Mouse (Mus musculus) midbrain, embryonic 16.5 days (tissue): Measurements from ENCODE around the gene Glb1. TPM values are rescaled to one million over a fixed set of nuclear protein-coding genes. Genes with fewer than 3 reads are reported as not detected.

Source experiments
- ATAC-seq: fragments of 200-750 bp; cut with Nextera tagmentation; 2 replicates; pipeline ENCODE4 v1.8.0; 2017; ENCODE audit warnings: moderate TSS enrichment
- H3K27ac ChIP-seq: fragments of 300-500 bp; sonication (generic); 2 replicates; pipeline ENCODE4 v1.5.1; 2014; ENCODE audit warnings: mild to moderate bottlenecking, low read length, mixed read lengths
- H3K27me3 ChIP-seq: fragments of 300-500 bp; sonication (generic); 2 replicates; pipeline ENCODE4 v1.6.1; 2014; ENCODE audit warnings: low read depth, low read length, mixed read lengths; ENCODE audit not compliant: control insufficient read depth, insufficient read depth
- H3K36me3 ChIP-seq: fragments of 300-500 bp; sonication (generic); 2 replicates; pipeline ENCODE4 v1.6.1; 2014; ENCODE audit warnings: mild to moderate bottlenecking, low read length, moderate library complexity, mixed read lengths; ENCODE audit not compliant: control insufficient read depth, insufficient read depth
- H3K4me1 ChIP-seq: fragments of 300-500 bp; sonication (generic); 2 replicates; pipeline ENCODE4 v1.6.1; 2014; ENCODE audit warnings: mild to moderate bottlenecking, low read length, mixed read lengths; ENCODE audit not compliant: control insufficient read depth, insufficient read depth
- H3K4me2 ChIP-seq: fragments of 300-500 bp; sonication (generic); 2 replicates; pipeline ENCODE4 v1.6.1; 2014; ENCODE audit warnings: mild to moderate bottlenecking, low read length, mixed read lengths
- H3K4me3 ChIP-seq: fragments of 300-500 bp; sonication (generic); 2 replicates; pipeline ENCODE4 v1.5.1; 2014; ENCODE audit warnings: low read depth, mild to moderate bottlenecking, low read length, moderate library complexity, mixed read lengths
- H3K9ac ChIP-seq: fragments of 300-500 bp; sonication (generic); 2 replicates; pipeline ENCODE4 v1.6.1; 2014; ENCODE audit warnings: low read depth, low read length, mixed read lengths
- H3K9me3 ChIP-seq: fragments of 300-500 bp; sonication (generic); replicated peaks from 2 replicates; pipeline ENCODE4 v1.6.1; 2014; ENCODE audit warnings: mild to moderate bottlenecking, low read length, mixed read lengths; ENCODE audit not compliant: control insufficient read depth, poor library complexity, severe bottlenecking
- WGBS: fragments of 180-500 bp; shearing (Covaris S2); extraction: QIAGEN DNeasy Blood & Tissue Kit; methylation state at CpG from one replicate; pipeline ENCODE4 v1.1.7; 2014; 5-methylcytosine and 5-hydroxymethylcytosine counted together
- polyA plus RNA-seq: library from polyadenylated mRNA; unstranded; fragments of >200 nt; fragmentation: Nextera tagmentation; extraction: Ambion mirVana; gene quantifications from 2 replicates; pipeline ENCODE4 v1.2.1, GENCODE M21; 2015

The Glb1 gene
- polyA plus RNA-seq, 1 experiment from 2014 or later, result 30.5 TPM

DNA sequence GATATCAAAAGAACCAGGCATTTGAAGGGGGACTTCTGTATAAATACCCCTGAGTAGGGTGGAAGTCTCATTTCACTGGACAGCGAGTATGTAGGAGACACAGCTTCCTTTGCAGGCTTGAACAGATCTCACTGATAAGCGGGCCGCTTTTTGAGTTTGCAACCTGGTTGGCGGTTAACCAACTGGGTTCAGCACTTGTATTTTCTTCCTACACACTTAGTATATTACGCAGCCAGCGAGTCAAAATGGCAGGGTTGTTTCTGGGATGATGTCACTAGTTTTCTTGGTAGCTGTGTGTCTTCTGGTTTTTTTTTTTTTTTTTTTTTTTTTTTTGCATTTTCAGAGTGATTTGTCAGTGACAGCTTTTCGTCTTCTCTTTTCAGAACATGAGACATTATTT lies 20.9 kb downstream of the Glb1 start:
- H3K9me3 ChIP-seq, result no peaks in the 10 kb centered on the region
- no peak overlapping the region for H3K4me2 ChIP-seq
- ATAC-seq, result no peak
- no peaks in the 10 kb centered on the region; the same call in 1 of the 2 replicates for H3K36me3 ChIP-seq
- WGBS, result 94% methylated on average over 7 of the region's 7 CpGs
- H3K4me3 ChIP-seq, result no peak overlapping the region
- no peak overlapping the region for H3K27ac ChIP-seq
- no peaks in the 10 kb centered on the region for H3K4me1 ChIP-seq
- no peak overlapping the region for H3K9ac ChIP-seq
- no peaks in the 10 kb centered on the region for H3K27me3 ChIP-seq

DNA sequence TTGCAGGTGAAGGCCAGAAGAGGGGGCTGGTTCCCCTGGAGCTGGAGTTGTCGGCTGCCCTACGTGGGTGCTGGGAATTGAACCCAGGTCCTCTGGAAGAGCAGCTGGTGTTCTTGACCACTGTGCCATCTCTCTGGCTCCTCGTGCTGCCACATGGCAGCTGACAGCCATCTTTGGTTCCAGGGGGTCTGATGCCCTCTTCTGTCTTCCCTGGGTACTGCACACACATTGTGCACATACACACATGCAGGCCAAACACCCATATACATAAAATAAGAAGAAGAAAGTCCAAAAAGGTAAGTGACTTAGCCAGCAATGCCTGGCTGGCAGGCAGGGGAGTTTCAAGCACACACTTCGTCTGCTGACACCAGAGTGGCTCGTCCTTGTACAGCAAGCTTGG lies 24.7 kb downstream of the Glb1 start:
- H3K9ac ChIP-seq, result no peak overlapping the region
- H3K4me1 ChIP-seq, result no peaks in the 10 kb centered on the region
- no peak overlapping the region for H3K4me3 ChIP-seq
- no peaks in the 10 kb centered on the region for H3K9me3 ChIP-seq
- H3K27ac ChIP-seq, result no peak overlapping the region
- no peaks in the 10 kb centered on the region for H3K27me3 ChIP-seq
- no peak for ATAC-seq
- H3K36me3 ChIP-seq, result peaks cover 4% of the 10 kb centered on the region; the same call in 1 of the 2 replicates
- 95% methylated on average over 5 of the region's 5 CpGs for WGBS
- H3K4me2 ChIP-seq, result no peak overlapping the region

DNA sequence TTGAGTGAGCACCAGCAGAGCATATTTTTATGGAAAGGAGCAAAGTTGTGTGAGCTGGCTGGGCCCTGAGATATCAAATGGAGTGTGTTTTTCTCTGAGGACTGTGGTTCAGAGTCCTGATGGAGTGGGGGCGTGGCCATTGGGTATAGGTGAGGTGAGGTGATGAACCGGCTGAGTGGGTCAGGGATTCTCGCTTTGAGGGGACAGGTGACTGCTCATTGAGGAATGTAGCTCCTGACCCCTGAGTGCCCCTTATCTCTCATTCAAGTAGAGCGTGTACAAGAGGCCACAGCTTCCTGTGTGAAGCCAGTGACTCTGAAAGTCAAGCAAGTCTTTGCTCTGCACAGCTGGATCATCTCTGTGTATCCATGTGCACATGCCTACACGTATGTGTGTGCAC lies 25.3 kb downstream of the Glb1 start:
- Histone ChIP-seq H3K4me3 (no peak overlapping the region), H3K9me3 (no peaks in the 10 kb centered on the region), H3K27me3 (no peaks in the 10 kb centered on the region), H3K4me1 (no peaks in the 10 kb centered on the region), H3K27ac (no peak overlapping the region), H3K9ac (no peak overlapping the region), H3K4me2 (no peak overlapping the region), H3K36me3 (peaks cover 8% of the 10 kb centered on the region)
- no peak for ATAC-seq
- 97% methylated on average over 5 of the region's 5 CpGs for WGBS

DNA sequence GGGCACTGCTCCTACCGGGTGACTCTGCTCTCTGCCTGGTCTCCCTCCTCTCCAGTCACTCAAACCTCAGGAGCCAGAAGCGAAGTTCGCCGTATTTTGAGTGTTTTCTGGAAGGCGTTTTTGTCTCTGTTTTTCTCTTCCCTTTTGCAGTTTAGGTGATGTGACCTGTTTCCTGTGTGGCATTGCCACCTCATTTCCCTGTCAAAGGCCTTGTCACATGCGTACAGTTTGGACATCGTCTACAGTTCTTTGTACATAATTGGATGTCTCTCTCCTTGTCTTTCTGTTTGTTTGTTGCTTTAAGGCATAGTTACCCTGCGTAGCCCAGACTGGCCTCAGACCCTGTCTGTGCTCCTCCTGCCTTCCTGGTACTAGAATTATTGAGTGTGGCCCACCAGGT lies 26.5 kb downstream of the Glb1 start:
- Histone ChIP-seq H3K27ac (no peak overlapping the region), H3K27me3 (no peaks in the 10 kb centered on the region), H3K4me3 (no peak overlapping the region), H3K9me3 (no peaks in the 10 kb centered on the region), H3K4me1 (no peaks in the 10 kb centered on the region), H3K9ac (no peak overlapping the region), H3K36me3 (peaks cover 8% of the 10 kb centered on the region), H3K4me2 (no peak overlapping the region)
- 94% methylated on average over 8 of the region's 8 CpGs for WGBS
- ATAC-seq, result no peak

DNA sequence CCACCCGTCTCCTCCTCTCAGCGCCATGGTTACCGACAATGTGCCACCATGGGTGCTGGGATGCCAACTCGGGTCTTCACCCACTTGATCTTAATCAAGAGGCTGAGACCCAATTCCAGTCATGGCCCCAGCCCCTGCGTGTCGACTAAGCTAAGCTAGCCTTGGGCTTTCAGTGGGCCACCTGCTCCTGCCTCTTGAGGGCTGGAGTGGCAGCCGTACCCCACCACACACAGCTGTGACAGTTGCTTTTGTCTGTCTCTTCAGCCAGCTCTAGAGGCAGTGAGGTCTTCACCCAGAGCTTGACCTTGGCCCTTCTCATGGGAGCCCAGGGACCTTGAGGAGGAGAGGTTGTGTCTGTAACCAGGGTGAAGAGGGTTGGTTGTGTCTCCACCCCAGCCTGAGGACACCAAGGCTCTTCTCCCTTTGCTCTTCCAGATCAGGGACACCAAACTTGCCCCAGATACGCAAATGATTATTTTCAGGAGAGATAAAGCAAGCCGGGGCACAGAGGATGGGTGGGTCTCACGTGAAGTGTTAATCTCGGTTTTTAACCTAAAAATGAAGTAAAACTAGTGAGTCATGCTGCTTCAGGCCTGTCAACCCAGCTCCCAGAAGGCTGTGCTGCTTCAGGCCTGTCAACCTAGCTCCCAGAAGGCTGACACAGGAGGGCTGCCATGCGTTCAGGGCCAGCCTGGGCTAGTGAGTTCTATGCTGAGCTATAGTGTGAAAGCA lies 27.4 kb downstream of the Glb1 start:
- H3K4me2 ChIP-seq, result no peak overlapping the region
- ATAC-seq, result no peak
- H3K36me3 ChIP-seq, result peaks cover 8% of the 10 kb centered on the region
- no peaks in the 10 kb centered on the region for H3K27me3 ChIP-seq
- no peaks in the 10 kb centered on the region for H3K4me1 ChIP-seq
- no peak overlapping the region for H3K27ac ChIP-seq
- H3K9me3 ChIP-seq, result no peaks in the 10 kb centered on the region
- 85% methylated on average over 12 of the region's 12 CpGs for WGBS
- H3K4me3 ChIP-seq, result no peak overlapping the region
- no peak overlapping the region for H3K9ac ChIP-seq

DNA sequence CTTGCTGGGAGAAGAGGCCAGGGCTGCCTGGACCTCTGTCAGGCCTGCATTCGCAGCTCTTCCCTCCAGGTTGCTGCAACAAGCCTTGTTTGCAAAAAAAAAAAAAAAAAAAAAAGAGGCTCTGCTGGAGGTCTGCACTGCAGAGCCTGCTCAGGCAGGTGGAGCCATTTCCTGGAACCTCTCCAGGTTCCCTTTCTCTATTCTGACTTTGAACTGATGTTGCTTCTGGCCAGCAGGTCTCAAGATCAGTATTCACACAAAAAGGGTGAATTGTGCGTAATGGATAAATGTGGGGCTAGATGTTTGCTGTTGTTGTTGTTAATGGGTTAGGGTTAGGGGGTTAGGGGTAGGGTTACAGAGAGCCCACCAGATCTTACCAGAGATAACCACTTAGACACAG lies 34.8 kb downstream of the Glb1 start:
- Histone ChIP-seq H3K4me1 (no peaks in the 10 kb centered on the region), H3K36me3 (peaks cover 15% of the 10 kb centered on the region), H3K9ac (no peak overlapping the region), H3K4me3 (no peak overlapping the region), H3K27me3 (no peaks in the 10 kb centered on the region), H3K4me2 (no peak overlapping the region), H3K9me3 (peaks cover 6% of the 10 kb centered on the region), H3K27ac (no peak overlapping the region)
- WGBS, result 83% methylated on average over 2 of the region's 2 CpGs
- ATAC-seq, result no peak

DNA sequence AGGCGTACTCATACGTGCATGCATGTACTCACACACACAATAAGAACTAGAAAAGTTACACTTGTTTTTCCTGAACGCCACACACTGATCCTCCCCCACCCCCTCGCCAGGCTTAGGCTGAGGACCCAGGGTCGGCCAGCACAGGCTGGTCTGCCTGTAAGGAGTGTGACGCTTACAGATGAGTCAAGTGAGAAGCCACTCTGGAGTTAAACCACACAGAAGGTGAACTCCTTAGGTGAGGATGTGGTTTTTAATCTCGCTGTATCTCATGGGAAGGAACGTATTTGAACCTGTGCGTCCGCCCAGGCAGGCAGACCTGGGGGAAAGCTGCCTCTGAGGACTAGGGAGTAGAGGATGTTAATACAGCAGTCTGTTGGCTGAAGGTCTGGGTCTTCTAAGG lies 39.7 kb downstream of the Glb1 start:
- Histone ChIP-seq H3K4me2 (no peak overlapping the region), H3K4me1 (no peaks in the 10 kb centered on the region), H3K9me3 (peaks cover 6% of the 10 kb centered on the region), H3K27ac (no peak overlapping the region), H3K9ac (no peak overlapping the region), H3K36me3 (peaks cover 11% of the 10 kb centered on the region), H3K27me3 (no peaks in the 10 kb centered on the region), H3K4me3 (no peak overlapping the region)
- ATAC-seq, result no peak
- 90% methylated on average over 10 of the region's 10 CpGs for WGBS

DNA sequence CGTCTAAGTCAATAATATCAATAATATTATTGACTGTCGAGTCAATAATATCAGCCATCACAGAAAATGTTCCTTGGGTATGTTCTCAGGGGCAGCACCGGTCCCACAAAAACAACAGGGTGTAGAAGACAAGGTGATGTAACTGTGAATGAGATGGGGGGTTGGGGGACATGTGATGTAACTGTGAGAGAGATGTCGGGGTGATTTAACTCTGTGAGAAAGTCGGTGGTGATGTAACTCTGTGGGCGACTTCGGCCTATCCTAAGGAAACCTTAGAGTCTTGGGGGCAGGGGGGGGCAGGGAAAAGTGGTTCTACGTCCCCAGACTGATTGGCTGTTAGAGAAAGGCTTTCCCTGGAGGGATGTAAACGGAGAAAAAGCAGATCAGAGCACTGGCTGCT lies 41.3 kb downstream of the Glb1 start:
- Histone ChIP-seq H3K27ac (no peak overlapping the region), H3K27me3 (no peaks in the 10 kb centered on the region), H3K4me1 (no peaks in the 10 kb centered on the region), H3K9ac (no peak overlapping the region), H3K4me3 (no peak overlapping the region), H3K36me3 (peaks cover 5% of the 10 kb centered on the region; the same call in 1 of the 2 replicates), H3K9me3 (no peaks in the 10 kb centered on the region), H3K4me2 (no peak overlapping the region)
- no peak for ATAC-seq
- 93% methylated on average over 9 of the region's 9 CpGs for WGBS

DNA sequence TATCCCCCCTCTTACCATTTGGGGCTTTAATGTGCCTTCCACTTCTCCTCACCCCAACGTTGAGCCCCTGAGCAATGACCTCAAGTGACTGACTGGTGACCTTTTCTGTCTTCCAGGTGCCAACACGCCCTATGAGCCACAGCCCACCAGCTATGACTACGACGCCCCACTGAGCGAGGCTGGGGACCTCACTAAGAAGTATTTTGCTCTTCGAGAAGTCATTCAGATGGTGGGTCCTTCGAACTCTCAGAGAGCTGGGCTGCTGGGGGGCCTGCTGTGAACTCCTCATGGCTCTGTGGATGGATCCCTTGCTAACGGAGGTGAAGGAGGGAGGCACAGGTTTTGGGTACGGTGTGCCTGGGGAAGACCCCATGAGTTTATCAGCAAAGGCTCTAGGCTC lies 42.0 kb downstream of the Glb1 start:
- Histone ChIP-seq H3K4me2 (no peak overlapping the region), H3K9me3 (no peaks in the 10 kb centered on the region), H3K27ac (no peak overlapping the region), H3K4me1 (no peaks in the 10 kb centered on the region), H3K27me3 (no peaks in the 10 kb centered on the region), H3K4me3 (no peak overlapping the region), H3K9ac (no peak overlapping the region), H3K36me3 (0 out of 2 replicates have a peak, but pooled peaks cover 2% of the 10 kb centered on the region)
- 88% methylated on average over 9 of the region's 9 CpGs for WGBS
- ATAC-seq, result no peak
